Mouse (Mus musculus) neural tube, embryonic 12.5 days (tissue): ENCODE measurements around the gene Cyp2d40. TPM values are rescaled to one million over a fixed set of nuclear protein-coding genes. Genes with fewer than 3 reads are reported as not detected.
"Not testable (repeated sequence)": the region's sequence is repeated elsewhere in the genome, so short reads cannot be mapped to it uniquely, and the experiment has no call there.

Source experiments
- ATAC-seq: fragments of 200-750 bp; cut with Nextera tagmentation; 2 replicates; pipeline ENCODE4 v1.8.0; 2017; ENCODE audit warnings: low read depth, mild to moderate bottlenecking, moderate TSS enrichment, moderate library complexity; ENCODE audit not compliant: low FRiP score
- H3K27ac ChIP-seq: fragments of 300-500 bp; sonication (generic); 2 replicates; pipeline ENCODE4 v1.5.1; 2016
- H3K27me3 ChIP-seq: fragments of 300-500 bp; sonication (generic); replicated peaks from 2 replicates; pipeline ENCODE4 v1.6.1; 2016; ENCODE audit warnings: mild to moderate bottlenecking
- H3K36me3 ChIP-seq: fragments of 300-500 bp; sonication (generic); 2 replicates; pipeline ENCODE4 v1.6.1; 2016; ENCODE audit warnings: mild to moderate bottlenecking
- H3K4me1 ChIP-seq: fragments of 300-500 bp; sonication (generic); 2 replicates; pipeline ENCODE4 v1.6.1; 2016
- H3K4me2 ChIP-seq: fragments of 300-500 bp; sonication (generic); replicated peaks from 2 replicates; pipeline ENCODE4 v1.6.1; 2016; ENCODE audit warnings: mild to moderate bottlenecking
- H3K4me3 ChIP-seq: fragments of 300-500 bp; sonication (generic); 2 replicates; pipeline ENCODE4 v1.5.1; 2016
- H3K9ac ChIP-seq: fragments of 300-500 bp; sonication (generic); 2 replicates; pipeline ENCODE4 v1.6.1; 2016; ENCODE audit warnings: mild to moderate bottlenecking
- H3K9me3 ChIP-seq: fragments of 300-500 bp; sonication (generic); 2 replicates; pipeline ENCODE4 v1.6.1; 2016; ENCODE audit warnings: mild to moderate bottlenecking
- WGBS: fragments of 180-500 bp; shearing (Covaris S2); methylation state at CpG from one replicate; pipeline ENCODE4 v1.1.7; 2016; 5-methylcytosine and 5-hydroxymethylcytosine counted together
- microRNA-seq: library from miRNA; unstranded; fragments of <30 nt; microRNA quantifications from one replicate; pipeline ENCODE4, GENCODE M21; 2017
- polyA plus RNA-seq: library from polyadenylated mRNA; unstranded; fragments of >200 nt; fragmentation: Nextera tagmentation; extraction: Ambion mirVana; gene quantifications from 2 replicates; pipeline ENCODE4 v1.2.1, GENCODE M21; 2016

Cyp2d40 gene
- polyA plus RNA-seq, 1 experiment from 2014 or later = not detected

GRCm38 (mm10) chr15:82783800-82784199 is 19.8 kb upstream of the Cyp2d40 start:
- no peak overlapping the region for H3K9ac ChIP-seq
- H3K9me3 ChIP-seq = no peaks in the 10 kb centered on the region
- H3K4me2 ChIP-seq = no peak overlapping the region
- H3K27ac ChIP-seq = no peak overlapping the region
- no peaks in the 10 kb centered on the region for H3K27me3 ChIP-seq
- ATAC-seq = no peak
- H3K36me3 ChIP-seq = no peaks in the 10 kb centered on the region
- no peak overlapping the region for H3K4me3 ChIP-seq
- no peaks in the 10 kb centered on the region for H3K4me1 ChIP-seq
- 83% methylated on average over 1 of the region's 1 CpGs for WGBS

GRCm38 (mm10) chr15:82777856-82778255 is 13.9 kb upstream of the Cyp2d40 start:
- ATAC-seq = not testable (repeated sequence)

GRCm38 (mm10) chr15:82765943-82766342 is 2.0 kb upstream of the Cyp2d40 start:
- Histone ChIP-seq H3K4me1 (no peaks in the 10 kb centered on the region), H3K9me3 (no peaks in the 10 kb centered on the region)
- no peak for ATAC-seq

More at GRCm38 (mm10) chr15:82777856-82778255, 13.9 kb upstream of the Cyp2d40 start:
- not testable (repeated sequence) for H3K27me3 ChIP-seq, H3K27ac ChIP-seq, H3K36me3 ChIP-seq, H3K9me3 ChIP-seq, H3K4me1 ChIP-seq, H3K4me3 ChIP-seq, H3K4me2 ChIP-seq, H3K9ac ChIP-seq
- 86% methylated on average over 5 of the region's 5 CpGs for WGBS

GRCm38 (mm10) chr15:82764881-82765280 is 898 bp upstream of the Cyp2d40 start:
- H3K27ac ChIP-seq = no peak overlapping the region
- no peaks in the 10 kb centered on the region for H3K9me3 ChIP-seq
- 84% methylated on average over 6 of the region's 6 CpGs for WGBS
- no peaks in the 10 kb centered on the region for H3K4me1 ChIP-seq
- H3K36me3 ChIP-seq = no peaks in the 10 kb centered on the region
- H3K4me3 ChIP-seq = no peak overlapping the region
- no peak for ATAC-seq
- H3K4me2 ChIP-seq = no peak overlapping the region
- H3K27me3 ChIP-seq = no peaks in the 10 kb centered on the region
- H3K9ac ChIP-seq = no peak overlapping the region

More at GRCm38 (mm10) chr15:82765943-82766342, 2.0 kb upstream of the Cyp2d40 start:
- H3K36me3 ChIP-seq = no peaks in the 10 kb centered on the region
- H3K27ac ChIP-seq = no peak overlapping the region
- H3K4me3 ChIP-seq = no peak overlapping the region
- H3K4me2 ChIP-seq = no peak overlapping the region
- H3K9ac ChIP-seq = no peak overlapping the region
- H3K27me3 ChIP-seq = no peaks in the 10 kb centered on the region
- 82% methylated on average over 2 of the region's 2 CpGs for WGBS

- H3K4me3 ChIP-seq = no peak overlapping the region
- WGBS = 65% methylated on average over 1 of the region's 1 CpGs
- H3K4me1 ChIP-seq = no peaks in the 10 kb centered on the region
- no peak for ATAC-seq
- H3K36me3 ChIP-seq = no peaks in the 10 kb centered on the region
- no peaks in the 10 kb centered on the region for H3K27me3 ChIP-seq
- H3K4me2 ChIP-seq = no peak overlapping the region
- H3K9me3 ChIP-seq = peaks cover 6% of the 10 kb centered on the region
- no peak overlapping the region for H3K9ac ChIP-seq
- no peak overlapping the region for H3K27ac ChIP-seq
These were observed 15.8 kb downstream of the Cyp2d40 start for GRCm38 (mm10) chr15:82748141-82748540.

- Histone ChIP-seq H3K27ac (no peak overlapping the region), H3K4me3 (no peak overlapping the region), H3K4me2 (no peak overlapping the region), H3K36me3 (no peaks in the 10 kb centered on the region), H3K4me1 (no peaks in the 10 kb centered on the region), H3K9ac (no peak overlapping the region), H3K9me3 (peaks cover 6% of the 10 kb centered on the region), H3K27me3 (no peaks in the 10 kb centered on the region)
- ATAC-seq = no peak
- 70% methylated on average over 1 of the region's 1 CpGs for WGBS
These were observed 16.5 kb downstream of the Cyp2d40 start for GRCm38 (mm10) chr15:82747516-82747915.

- H3K36me3 ChIP-seq, H3K9ac ChIP-seq, H3K9me3 ChIP-seq, H3K4me3 ChIP-seq, H3K4me2 ChIP-seq, H3K27ac ChIP-seq, H3K27me3 ChIP-seq, H3K4me1 ChIP-seq, ATAC-seq: not testable (repeated sequence)
- 90% methylated on average over 4 of the region's 4 CpGs for WGBS
These were observed 30.6 kb downstream of the Cyp2d40 start for GRCm38 (mm10) chr15:82733331-82733925.

Small RNAs within 50 kb of the gene (microRNA-seq; reads per million reads assigned to microRNA genes)
- gene Gm27618 = not detected

Other genes with a start within 250 kb of the Cyp2d40 start
- gene Cyp2d12, start 209.1 kb downstream of the Cyp2d40 start, polyA plus RNA-seq = not detected in 2 replicates
- gene Cyp2d34, start 143.2 kb downstream of the Cyp2d40 start, polyA plus RNA-seq = not detected in 2 replicates
- not detected in 2 replicates for gene Cyp2d26, start 30.1 kb upstream of the Cyp2d40 start, polyA plus RNA-seq
- gene Tcf20, start 223.7 kb upstream of the Cyp2d40 start, polyA plus RNA-seq = 9.8 and 11.8 TPM in 2 replicates